Mouse (Mus musculus): ENCODE measurements around the gene Fubp3. TPM values are rescaled to one million over a fixed set of nuclear protein-coding genes. Genes with fewer than 3 reads are reported as not detected.

Gene Fubp3
- polyA plus RNA-seq, 1 experiment from 2014 or later, result 47.7 TPM

GRCm38 (mm10) chr2:31611400-31611799 lies 38.9 kb downstream of the Fubp3 start:
- TF ChIP-seq CTCF (IDR thresholded peaks at IDR 0.05) (no peak; the same call in 1 of the 2 replicates), EP300 (IDR thresholded peaks at IDR 0.05) (no peak)
- no peaks in the 10 kb centered on the region for H3K4me1 ChIP-seq (ENCODE audit: insufficient read depth, low read depth, low read length)
- H3K4me3 ChIP-seq (ENCODE audit: low read depth, low read length), result no peak overlapping the region
- H3K27me3 ChIP-seq (replicated peaks; ENCODE audit: insufficient read depth, low read length), result no peaks in the 10 kb centered on the region
- ATAC-seq (no peak), DNase-seq (ENCODE audit: low spot score) (no peak)
- no peak overlapping the region for H3K4me2 ChIP-seq (replicated peaks; ENCODE audit: low read depth, low read length)
- no peak overlapping the region for H3K9ac ChIP-seq (replicated peaks; ENCODE audit: low read depth)
- no peaks in the 10 kb centered on the region for H3K9me3 ChIP-seq (ENCODE audit: low read length)
- WGBS, result 88% methylated on average over 8 of the region's 8 CpGs
- H3K36me3 ChIP-seq (ENCODE audit: insufficient read depth, low read length), result peaks cover 47% of the 10 kb centered on the region
- H3K27ac ChIP-seq (ENCODE audit: low read length), result no peak overlapping the region

GRCm38 (mm10) chr2:31612627-31613026 lies 40.2 kb downstream of the Fubp3 start:
- Histone ChIP-seq H3K4me1 (ENCODE audit: insufficient read depth, low read depth, low read length) (no peaks in the 10 kb centered on the region), H3K9me3 (ENCODE audit: low read length) (no peaks in the 10 kb centered on the region), H3K27me3 (replicated peaks; ENCODE audit: insufficient read depth, low read length) (no peaks in the 10 kb centered on the region), H3K4me2 (replicated peaks; ENCODE audit: low read depth, low read length) (no peak overlapping the region), H3K4me3 (ENCODE audit: low read depth, low read length) (no peak overlapping the region), H3K36me3 (ENCODE audit: insufficient read depth, low read length) (peaks cover 45% of the 10 kb centered on the region), H3K9ac (replicated peaks; ENCODE audit: low read depth) (no peak overlapping the region), H3K27ac (ENCODE audit: low read length) (no peak overlapping the region)
- ATAC-seq (no peak), DNase-seq (ENCODE audit: low spot score) (no peak)
- TF ChIP-seq CTCF (IDR thresholded peaks at IDR 0.05), result no peak
- 69% methylated on average over 6 of the region's 6 CpGs for WGBS

DNA sequence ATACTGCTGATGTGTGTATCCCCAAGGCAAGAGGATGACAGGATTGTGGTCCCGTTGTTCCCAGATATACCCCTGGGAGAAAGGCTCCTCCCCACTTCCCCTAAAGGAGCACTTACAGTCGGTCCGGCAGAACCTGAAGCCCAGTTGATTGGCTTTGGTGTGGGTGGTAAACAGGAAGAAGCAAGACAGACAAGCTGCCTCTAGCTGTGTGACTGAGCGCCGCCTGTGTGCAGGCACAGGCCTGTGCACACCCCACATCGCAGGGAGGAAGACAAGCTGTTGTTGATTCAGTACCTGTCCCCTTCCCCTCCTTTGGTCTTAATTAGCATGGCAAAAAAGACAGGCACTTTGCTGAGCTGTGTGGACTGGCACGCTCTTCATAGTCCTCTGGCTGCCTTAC lies 41.3 kb downstream of the Fubp3 start:
- Histone ChIP-seq H3K9me3 (ENCODE audit: low read length) (no peaks in the 10 kb centered on the region), H3K4me3 (ENCODE audit: low read depth, low read length) (no peak overlapping the region), H3K27me3 (replicated peaks; ENCODE audit: insufficient read depth, low read length) (no peaks in the 10 kb centered on the region), H3K4me2 (replicated peaks; ENCODE audit: low read depth, low read length) (no peak overlapping the region), H3K9ac (replicated peaks; ENCODE audit: low read depth) (no peak overlapping the region), H3K4me1 (ENCODE audit: insufficient read depth, low read depth, low read length) (no peaks in the 10 kb centered on the region), H3K27ac (ENCODE audit: low read length) (no peak overlapping the region), H3K36me3 (ENCODE audit: insufficient read depth, low read length) (peaks cover 36% of the 10 kb centered on the region)
- no peak for DNase-seq (ENCODE audit: low spot score)
- no peak for ATAC-seq
- 80% methylated on average over 7 of the region's 7 CpGs for WGBS
- TF ChIP-seq CTCF (IDR thresholded peaks at IDR 0.05) (no peak), EP300 (IDR thresholded peaks at IDR 0.05) (no peak)

DNA sequence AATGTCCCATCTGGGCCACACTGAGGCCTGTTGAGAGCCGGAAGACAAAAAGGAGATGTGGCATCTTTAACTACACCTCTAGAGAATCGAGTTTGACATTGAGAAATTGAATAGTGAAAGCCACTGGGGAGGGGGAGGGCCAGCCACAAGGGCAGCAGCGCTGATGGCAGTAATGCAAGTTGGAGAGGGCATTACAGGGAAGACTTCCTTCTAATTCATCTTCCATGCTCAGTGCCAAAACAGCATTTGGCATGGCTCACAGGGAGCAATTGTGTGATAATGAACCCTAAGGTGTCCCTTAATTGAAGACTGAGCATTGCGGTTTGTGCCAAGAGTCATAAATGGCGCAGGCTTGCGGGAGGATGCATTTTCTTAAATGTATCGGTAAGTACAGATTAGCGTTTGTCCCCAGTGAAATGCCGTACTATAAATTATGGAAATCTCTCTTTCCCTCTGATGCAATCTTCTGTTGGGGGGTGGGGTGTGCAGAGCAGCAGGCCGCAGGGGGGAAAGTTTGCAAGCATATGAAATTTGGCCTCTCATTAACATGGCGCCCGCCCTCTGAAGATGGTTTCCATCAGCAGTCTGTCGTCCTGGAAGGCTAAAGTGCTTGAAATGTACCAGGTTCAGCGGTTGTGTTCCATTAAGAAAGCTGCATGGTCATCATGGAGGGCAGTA lies 46.2 kb downstream of the Fubp3 start:
- TF ChIP-seq CTCF (IDR thresholded peaks at IDR 0.05) (no peak), EP300 (IDR thresholded peaks at IDR 0.05) (no peak)
- Histone ChIP-seq H3K4me2 (replicated peaks; ENCODE audit: low read depth, low read length) (no peak overlapping the region), H3K4me3 (ENCODE audit: low read depth, low read length) (no peak overlapping the region), H3K36me3 (ENCODE audit: insufficient read depth, low read length) (peaks cover 15% of the 10 kb centered on the region), H3K9ac (replicated peaks; ENCODE audit: low read depth) (no peak overlapping the region), H3K4me1 (ENCODE audit: insufficient read depth, low read depth, low read length) (no peaks in the 10 kb centered on the region), H3K9me3 (ENCODE audit: low read length) (no peaks in the 10 kb centered on the region), H3K27me3 (replicated peaks; ENCODE audit: insufficient read depth, low read length) (no peaks in the 10 kb centered on the region), H3K27ac (ENCODE audit: low read length) (no peak overlapping the region)
- DNase-seq (ENCODE audit: low spot score) (no peak), ATAC-seq (no peak)
- 86% methylated on average over 14 of the region's 14 CpGs for WGBS

DNA sequence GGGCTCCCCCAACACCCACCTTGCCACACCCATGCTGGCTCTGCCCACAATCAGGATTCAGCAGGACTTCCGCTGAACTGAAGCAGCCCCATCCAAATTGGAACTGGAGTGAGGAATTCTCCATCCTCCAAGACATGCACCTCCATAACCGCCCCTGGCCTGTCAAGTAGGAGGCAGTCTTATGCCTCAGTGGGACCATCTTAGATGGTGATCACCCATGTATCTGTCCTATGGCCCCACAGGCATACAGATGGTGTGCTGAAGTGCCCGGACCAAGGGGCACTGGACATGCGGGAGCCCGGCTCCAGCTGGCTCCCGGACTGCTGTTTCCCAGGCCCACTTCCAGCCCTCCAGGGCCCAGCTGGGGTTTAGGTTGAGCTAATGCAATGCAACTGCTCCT lies 46.8 kb downstream of the Fubp3 start:
- WGBS, result 95% methylated on average over 6 of the region's 6 CpGs
- Histone ChIP-seq H3K9me3 (ENCODE audit: low read length) (no peaks in the 10 kb centered on the region), H3K36me3 (ENCODE audit: insufficient read depth, low read length) (peaks cover 12% of the 10 kb centered on the region), H3K9ac (replicated peaks; ENCODE audit: low read depth) (no peak overlapping the region), H3K4me3 (ENCODE audit: low read depth, low read length) (no peak overlapping the region), H3K27ac (ENCODE audit: low read length) (no peak overlapping the region), H3K4me1 (ENCODE audit: insufficient read depth, low read depth, low read length) (no peaks in the 10 kb centered on the region), H3K27me3 (replicated peaks; ENCODE audit: insufficient read depth, low read length) (no peaks in the 10 kb centered on the region), H3K4me2 (replicated peaks; ENCODE audit: low read depth, low read length) (no peak overlapping the region)
- ATAC-seq (no peak), DNase-seq (ENCODE audit: low spot score) (no peak)
- no peak for TF ChIP-seq EP300 (IDR thresholded peaks at IDR 0.05)
- no peak for TF ChIP-seq CTCF (IDR thresholded peaks at IDR 0.05)

GRCm38 (mm10) chr2:31633531-31633930 lies 61.1 kb downstream of the Fubp3 start:
- WGBS, result 35% methylated on average over 3 of the region's 3 CpGs
- Histone ChIP-seq H3K27ac (ENCODE audit: low read length) (no peak overlapping the region), H3K4me3 (ENCODE audit: low read depth, low read length) (no peak overlapping the region), H3K27me3 (replicated peaks; ENCODE audit: insufficient read depth, low read length) (peaks cover 60% of the 10 kb centered on the region), H3K9ac (replicated peaks; ENCODE audit: low read depth) (no peak overlapping the region), H3K36me3 (ENCODE audit: insufficient read depth, low read length) (no peaks in the 10 kb centered on the region), H3K9me3 (ENCODE audit: low read length) (no peaks in the 10 kb centered on the region), H3K4me2 (replicated peaks; ENCODE audit: low read depth, low read length) (no peak overlapping the region), H3K4me1 (ENCODE audit: insufficient read depth, low read depth, low read length) (peaks cover 2% of the 10 kb centered on the region; the same call in 1 of the 2 replicates)
- TF ChIP-seq EP300 (IDR thresholded peaks at IDR 0.05) (no peak), CTCF (IDR thresholded peaks at IDR 0.05) (no peak)
- ATAC-seq (peak; percentile 12; the same call in 1 of the 2 replicates), DNase-seq (ENCODE audit: low spot score) (peak; percentile 5)
